Mouse (Mus musculus) forebrain, embryonic 14.5 days (tissue): ENCODE data around the gene Mcoln2. TPM values are rescaled to one million over a fixed set of nuclear protein-coding genes. Genes with fewer than 3 reads are reported as not detected.

Experiments
- ATAC-seq: fragments of 200-750 bp; cut with Nextera tagmentation; 2 replicates; pipeline ENCODE4 v1.8.0; 2017; ENCODE audit warnings: mild to moderate bottlenecking, moderate library complexity
- DNase-seq: peaks from one replicate; pipeline ENCODE4 v3.0.0-alpha.2; 2015; ENCODE audit warnings: low spot score
- H3K27ac ChIP-seq: fragments of 300-500 bp; sonication (generic); 2 replicates; pipeline ENCODE4 v1.5.1; 2014; ENCODE audit warnings: low read depth, mild to moderate bottlenecking, control low read depth, low read length, moderate library complexity
- H3K27me3 ChIP-seq: fragments of 300-500 bp; sonication (generic); replicated peaks from 2 replicates; pipeline ENCODE4 v1.6.1; 2014; ENCODE audit warnings: low read length, control low read depth, mixed read lengths; ENCODE audit not compliant: control insufficient read depth, insufficient read depth
- H3K36me3 ChIP-seq: fragments of 300-500 bp; sonication (generic); 2 replicates; pipeline ENCODE4 v1.6.1; 2014; ENCODE audit warnings: low read length, control low read depth; ENCODE audit not compliant: control insufficient read depth, insufficient read depth
- H3K4me1 ChIP-seq: fragments of 300-500 bp; sonication (generic); 2 replicates; pipeline ENCODE4 v1.6.1; 2014; ENCODE audit warnings: antibody characterized with exemption, low read length, control low read depth; ENCODE audit not compliant: control insufficient read depth, insufficient read depth
- H3K4me2 ChIP-seq: fragments of 300-500 bp; sonication (generic); 2 replicates; pipeline ENCODE4 v1.6.1; 2014; ENCODE audit warnings: mild to moderate bottlenecking, control low read depth, low read length
- H3K4me3 ChIP-seq: fragments of 300-500 bp; sonication (generic); 2 replicates; pipeline ENCODE4 v1.5.1; 2014; ENCODE audit warnings: low read depth, low read length, control low read depth
- H3K9ac ChIP-seq: fragments of 300-500 bp; sonication (generic); 2 replicates; pipeline ENCODE4 v1.6.1; 2014; ENCODE audit warnings: mild to moderate bottlenecking, low read length, control low read depth, moderate library complexity
- H3K9me3 ChIP-seq: fragments of 300-500 bp; sonication (generic); replicated peaks from 2 replicates; pipeline ENCODE4 v1.6.1; 2016; ENCODE audit warnings: low read length, control low read depth, mixed read lengths; ENCODE audit not compliant: control insufficient read depth
- WGBS: fragments of 180-500 bp; shearing (Covaris S2); extraction: QIAGEN DNeasy Blood & Tissue Kit; methylation state at CpG from one replicate; pipeline ENCODE4 v1.1.7; 2014; 5-methylcytosine and 5-hydroxymethylcytosine counted together
- polyA plus RNA-seq: library from polyadenylated mRNA; unstranded; fragments of >200 nt; fragmentation: Nextera tagmentation; extraction: Ambion mirVana; gene quantifications from 2 replicates; pipeline ENCODE4 v1.2.1, GENCODE M21; 2014

The Mcoln2 gene
- 0.56 TPM in 1 of 2 replicates, not detected in the other for polyA plus RNA-seq

- H3K9ac ChIP-seq: peak within 1 kb of the TSS; percentile 49
- DNase-seq: no peak
- no peak for ATAC-seq
- H3K27ac ChIP-seq: no peak within 1 kb of the TSS
- 13% methylated on average over 33 of the region's 34 CpGs for WGBS
- H3K4me1 ChIP-seq: 0 out of 2 replicates have a peak, but pooled peaks cover 5% of the 10 kb centered on the region
- H3K4me3 ChIP-seq: peak within 1 kb of the TSS; percentile 36
- no peaks in the 10 kb centered on the region for H3K36me3 ChIP-seq
- no peaks in the 10 kb centered on the region for H3K9me3 ChIP-seq
- peaks cover 13% of the 10 kb centered on the region; the same call in 1 of the 2 replicates for H3K27me3 ChIP-seq
- H3K4me2 ChIP-seq: peak within 1 kb of the TSS; percentile 83
Observed at GRCm38 (mm10) chr3:146149156-146150057, at the start of gene Mcoln2. Gene Mcoln2, plus strand, starts transcription at chr3:146149833.

- ATAC-seq: no peak
- no peaks in the 10 kb centered on the region for H3K27me3 ChIP-seq
- no peak overlapping the region for H3K4me3 ChIP-seq
- H3K9ac ChIP-seq: no peak overlapping the region
- no peak overlapping the region for H3K4me2 ChIP-seq
- DNase-seq: no peak
- H3K9me3 ChIP-seq: 0 out of 2 replicates have a peak, but pooled peaks cover 2% of the 10 kb centered on the region
- no peaks in the 10 kb centered on the region for H3K4me1 ChIP-seq
- no peak overlapping the region for H3K27ac ChIP-seq
- no peaks in the 10 kb centered on the region for H3K36me3 ChIP-seq
Observed at GRCm38 (mm10) chr3:146099925-146100324, 49.7 kb upstream of the Mcoln2 start.

DNA sequence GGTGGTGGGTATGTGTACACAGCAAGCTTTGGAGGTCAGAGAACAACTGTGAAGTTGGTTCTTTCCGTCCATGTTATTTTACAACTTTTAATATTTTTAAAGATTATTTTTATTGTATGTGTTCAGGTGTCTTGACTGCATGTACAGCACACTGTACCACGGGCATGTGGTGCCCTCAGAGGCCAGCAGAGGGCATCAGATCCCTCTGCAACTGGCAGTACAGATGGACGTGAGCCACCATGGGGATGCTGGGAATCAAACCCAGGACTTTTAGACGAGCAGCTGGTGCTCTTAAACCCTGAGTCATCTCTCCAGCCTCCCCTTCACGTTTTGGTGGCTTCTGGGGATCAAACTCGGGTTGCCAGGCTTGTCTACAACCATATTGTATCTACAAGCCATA, 47.6 kb upstream of the Mcoln2 start:
- WGBS: 58% methylated on average over 6 of the region's 6 CpGs
- peaks cover 1% of the 10 kb centered on the region; the same call in 1 of the 2 replicates for H3K4me1 ChIP-seq
- ATAC-seq: no peak

DNA sequence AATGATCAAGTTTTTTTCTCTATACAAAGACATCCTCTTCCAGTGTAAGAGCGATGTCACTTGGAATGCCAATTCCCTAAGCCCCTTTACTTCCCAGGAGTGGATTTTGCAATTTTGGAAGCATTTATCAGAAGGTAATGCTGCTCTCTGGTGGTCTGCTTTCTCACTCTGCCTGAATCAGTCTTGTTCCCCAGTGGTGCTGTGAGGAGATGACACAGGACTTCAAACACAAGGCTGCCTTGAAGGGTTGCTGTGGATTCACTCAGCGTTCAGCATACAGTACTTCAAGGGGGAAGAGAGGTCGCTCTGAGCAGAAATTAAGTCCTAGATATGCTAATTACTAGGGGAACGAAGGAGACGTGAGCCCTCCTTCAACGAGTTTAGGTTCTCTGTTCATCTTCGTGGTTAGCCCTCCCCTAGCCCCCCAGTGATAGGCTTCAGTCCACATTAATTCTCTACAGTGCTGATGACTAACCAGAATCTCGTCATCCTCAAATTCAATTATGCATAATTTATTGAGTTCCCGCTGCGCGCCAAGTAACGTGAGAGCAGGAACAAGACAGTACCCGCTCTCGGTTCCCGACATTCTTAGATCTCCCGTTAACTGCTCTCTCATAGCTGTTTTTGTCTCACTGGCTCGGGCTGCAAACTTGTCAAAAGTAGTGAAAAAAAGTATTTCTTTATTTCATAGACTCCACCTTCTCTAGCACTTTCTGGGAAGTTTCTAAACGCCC, 42.4 kb upstream of the Mcoln2 start:
- Histone ChIP-seq H3K4me2 (peak overlapping the region; percentile 73), H3K27ac (no peak overlapping the region), H3K4me1 (peaks cover 4% of the 10 kb centered on the region; the same call in 1 of the 2 replicates), H3K9me3 (no peaks in the 10 kb centered on the region; the same call in 1 of the 2 replicates), H3K4me3 (peak overlapping the region; percentile 34), H3K36me3 (no peaks in the 10 kb centered on the region), H3K9ac (peak overlapping the region; percentile 32; the same call in 1 of the 2 replicates), H3K27me3 (no peaks in the 10 kb centered on the region)
- DNase-seq (peak; percentile 61), ATAC-seq (peak; percentile 65)
- WGBS: 5% methylated on average over 18 of the region's 18 CpGs

More for the DNA sequence above, 47.6 kb upstream of the Mcoln2 start:
- no peak overlapping the region for H3K9ac ChIP-seq
- no peak overlapping the region for H3K4me2 ChIP-seq
- H3K27ac ChIP-seq: no peak overlapping the region
- peaks cover 2% of the 10 kb centered on the region; the same call in 1 of the 2 replicates for H3K9me3 ChIP-seq
- DNase-seq: no peak
- no peaks in the 10 kb centered on the region for H3K36me3 ChIP-seq
- no peak overlapping the region for H3K4me3 ChIP-seq
- no peaks in the 10 kb centered on the region for H3K27me3 ChIP-seq

DNA sequence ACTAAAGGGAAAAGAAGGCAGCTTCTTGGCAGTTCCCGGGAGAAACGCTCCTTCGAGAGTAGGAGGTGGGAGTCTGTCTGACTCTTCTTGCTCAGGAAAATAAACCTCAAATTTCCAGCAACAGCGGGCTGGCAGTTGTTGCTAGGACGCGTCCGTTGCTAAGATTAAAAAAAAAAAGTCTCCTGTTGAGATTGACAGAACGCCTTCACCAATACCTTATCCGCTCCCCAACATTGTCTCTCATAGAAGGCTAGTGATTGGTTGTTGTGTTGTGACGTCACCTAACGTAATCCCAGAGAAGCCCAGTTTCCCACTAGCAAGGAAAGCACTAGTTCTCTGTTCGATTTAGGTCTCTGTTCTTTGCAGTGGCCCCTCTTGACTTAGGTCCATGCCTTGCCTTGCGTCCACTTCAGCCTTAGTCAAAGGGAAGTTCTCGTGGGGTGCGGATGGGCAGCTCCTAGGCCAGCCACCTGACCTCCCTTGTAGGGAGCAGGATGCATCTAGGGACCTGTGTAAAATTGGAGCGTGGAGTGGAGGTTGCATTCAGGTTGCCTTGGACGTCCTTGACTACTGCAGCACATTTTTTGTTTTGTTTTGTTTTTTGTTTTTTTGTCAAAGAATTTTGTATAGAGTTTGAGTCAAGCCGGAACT, 41.6 kb upstream of the Mcoln2 start, which contains the start of gene Wdr63:
TSS of gene Wdr63 (minus strand) at position 210 of the 651 bp plus-strand sequence.
- peaks cover 4% of the 10 kb centered on the region; the same call in 1 of the 2 replicates for H3K4me1 ChIP-seq
- peak within 1 kb of the TSS; percentile 34 for H3K4me3 ChIP-seq
- peak within 1 kb of the TSS; percentile 32; the same call in 1 of the 2 replicates for H3K9ac ChIP-seq
- 12% methylated on average over 18 of the region's 18 CpGs for WGBS
- no peaks in the 10 kb centered on the region; the same call in 1 of the 2 replicates for H3K9me3 ChIP-seq
- H3K27ac ChIP-seq: no peak within 1 kb of the TSS
- DNase-seq (peak; percentile 98), ATAC-seq (peak; percentile 99)
- H3K36me3 ChIP-seq: no peaks in the 10 kb centered on the region
- H3K27me3 ChIP-seq: no peaks in the 10 kb centered on the region
- peak within 1 kb of the TSS; percentile 73 for H3K4me2 ChIP-seq

- no peaks in the 10 kb centered on the region for H3K36me3 ChIP-seq
Observed at GRCm38 (mm10) chr3:146108945-146109344, 40.7 kb upstream of the Mcoln2 start.

GRCm38 (mm10) chr3:146110358-146110757, 39.3 kb upstream of the Mcoln2 start:
- Histone ChIP-seq H3K4me3 (no peak overlapping the region), H3K36me3 (no peaks in the 10 kb centered on the region), H3K9me3 (no peaks in the 10 kb centered on the region; the same call in 1 of the 2 replicates), H3K4me2 (no peak overlapping the region), H3K9ac (no peak overlapping the region), H3K4me1 (peaks cover 4% of the 10 kb centered on the region; the same call in 1 of the 2 replicates), H3K27me3 (no peaks in the 10 kb centered on the region), H3K27ac (no peak overlapping the region)
- 91% methylated on average over 2 of the region's 2 CpGs for WGBS
- DNase-seq (no peak), ATAC-seq (no peak)

More at GRCm38 (mm10) chr3:146108945-146109344, 40.7 kb upstream of the Mcoln2 start:
- Histone ChIP-seq H3K9me3 (no peaks in the 10 kb centered on the region; the same call in 1 of the 2 replicates), H3K27ac (no peak overlapping the region), H3K27me3 (no peaks in the 10 kb centered on the region), H3K4me3 (no peak overlapping the region), H3K9ac (no peak overlapping the region), H3K4me1 (peaks cover 4% of the 10 kb centered on the region; the same call in 1 of the 2 replicates), H3K4me2 (no peak overlapping the region)
- ATAC-seq (no peak), DNase-seq (no peak)
- 73% methylated on average over 2 of the region's 2 CpGs for WGBS

DNA sequence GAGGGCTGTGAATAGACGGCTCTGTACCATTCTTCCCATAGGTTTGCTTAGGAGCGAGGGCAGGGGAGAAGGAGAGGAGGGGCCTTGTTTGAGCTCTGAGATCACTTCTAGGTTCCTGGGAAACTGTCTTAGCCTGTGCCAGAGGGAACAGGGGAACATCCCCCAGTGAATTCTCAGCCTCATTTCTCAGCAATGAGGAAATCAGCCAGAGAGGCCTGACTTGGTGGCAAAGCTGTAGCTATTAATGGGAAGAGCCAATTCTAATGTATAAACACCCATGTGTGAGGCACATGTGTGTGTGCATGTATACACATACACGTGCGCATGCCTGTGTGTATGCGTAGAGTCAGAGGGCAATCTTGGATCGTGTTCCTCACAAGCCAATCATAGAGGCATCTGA, 38.7 kb upstream of the Mcoln2 start:
- Histone ChIP-seq H3K9me3 (no peaks in the 10 kb centered on the region; the same call in 1 of the 2 replicates), H3K4me1 (peaks cover 4% of the 10 kb centered on the region; the same call in 1 of the 2 replicates), H3K9ac (no peak overlapping the region), H3K4me2 (no peak overlapping the region), H3K27me3 (no peaks in the 10 kb centered on the region), H3K4me3 (no peak overlapping the region), H3K36me3 (no peaks in the 10 kb centered on the region), H3K27ac (no peak overlapping the region)
- ATAC-seq: no peak
- no peak for DNase-seq
- 72% methylated on average over 6 of the region's 6 CpGs for whole genome bisulfite sequencing
